In the genomic region with DNA sequence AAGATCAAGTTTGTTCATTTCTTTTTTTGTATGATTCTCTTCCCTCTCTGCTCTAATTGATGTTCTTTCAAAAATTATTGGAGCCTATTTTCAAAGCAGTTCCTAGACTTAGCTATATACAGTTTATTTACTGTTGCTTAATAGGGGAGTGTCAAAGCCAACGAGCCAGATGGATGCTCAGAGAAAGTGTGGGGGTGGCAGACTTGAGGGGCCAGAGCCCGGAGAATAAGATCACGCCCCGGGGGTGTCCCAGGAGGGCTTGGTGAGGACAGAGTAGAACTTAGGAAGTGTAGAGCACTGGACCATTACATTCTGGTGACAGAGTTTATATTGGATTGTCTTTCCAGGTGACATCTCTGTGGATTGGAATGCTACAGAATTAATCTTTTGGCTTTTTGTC, we compare ENCODE assay signal across 24 mouse cellular contexts. TPM values are rescaled to one million over a fixed set of nuclear protein-coding genes. Genes with fewer than 3 reads are reported as not detected.
"Had no signal": no experiment of that assay in that cellular context is flagged by ENCODE, and none has a peak within 500 bp of the region (broad histone marks: within the 10 kb centered on the region; RNA-seq: fewer than 3 reads in every experiment).

No protein-coding gene starts in this region.

- H3K9ac ChIP-seq: limb, embryonic 13.5 days; liver, embryonic 12.5 days; liver, embryonic 15.5 days; midbrain, embryonic 12.5 days; midbrain, embryonic 15.5 days; neural tube, embryonic 12.5 days; neural tube, embryonic 15.5 days had no signal

- H3K9me3 ChIP-seq: limb, embryonic 10.5 days; limb, embryonic 13.5 days; liver, embryonic 12.5 days; liver, embryonic 15.5 days; midbrain, embryonic 12.5 days; midbrain, embryonic 15.5 days; neural tube, embryonic 12.5 days; neural tube, embryonic 15.5 days had no signal

- ATAC-seq: intestine, embryonic 16.5 days; liver, embryonic 12.5 days; midbrain, embryonic 15.5 days had no signal

- H3K4me3 ChIP-seq: limb, embryonic 10.5 days; limb, embryonic 13.5 days; liver, embryonic 12.5 days; liver, embryonic 15.5 days; midbrain, embryonic 12.5 days; midbrain, embryonic 15.5 days; neural tube, embryonic 12.5 days; neural tube, embryonic 15.5 days had no signal

- H3K27ac ChIP-seq: kidney, postnatal 0 days; limb, embryonic 10.5 days; limb, embryonic 13.5 days; liver, embryonic 12.5 days; liver, embryonic 15.5 days; midbrain, embryonic 12.5 days; midbrain, embryonic 15.5 days; neural tube, embryonic 12.5 days; neural tube, embryonic 15.5 days had no signal

- H3K36me3 ChIP-seq: midbrain, embryonic 12.5 days; midbrain, embryonic 15.5 days; neural tube, embryonic 12.5 days; neural tube, embryonic 15.5 days had no signal

- DNase-seq: kidney, adult 18-20 months; kidney, adult 9 months; liver; lung, adult 2 months; lung, postnatal 10 days; lung, postnatal 4 days; right cerebral cortex, adult 18-20 months; right cerebral cortex, postnatal 14 days; right cerebral cortex, postnatal 4 days; spleen, adult 18-20 months; thymus, adult 18-20 months; thymus, postnatal 14 days; thymus, postnatal 4 days had no signal

- H3K4me2 ChIP-seq: limb, embryonic 13.5 days; liver, embryonic 12.5 days; liver, embryonic 15.5 days; midbrain, embryonic 12.5 days; midbrain, embryonic 15.5 days; neural tube, embryonic 12.5 days; neural tube, embryonic 15.5 days had no signal

- H3K4me1 ChIP-seq: limb, embryonic 10.5 days had no signal

- H3K27me3 ChIP-seq: limb, embryonic 13.5 days; liver, embryonic 12.5 days; liver, embryonic 15.5 days; midbrain, embryonic 12.5 days; midbrain, embryonic 15.5 days; neural tube, embryonic 12.5 days; neural tube, embryonic 15.5 days had no signal

RNA-seq across cellular contexts. Expression of gene Cd164l2, which starts 51.1 kb away (rescaled TPM):
- total RNA-seq: megakaryocyte, adult 5-6 weeks had no signal
- polyA plus RNA-seq: liver, embryonic 15.5 days had no signal

RNA-seq across cellular contexts. Expression of gene Gpr3, which starts 51.5 kb away (rescaled TPM):
- total RNA-seq: megakaryocyte, adult 5-6 weeks had no signal
- polyA plus RNA-seq: liver, embryonic 12.5 days; liver, embryonic 15.5 days had no signal
